Mouse (Mus musculus) heart, postnatal 25 days (tissue): Measurements from ENCODE around the gene Gm3893. TPM values are rescaled to one million over a fixed set of nuclear protein-coding genes. Genes with fewer than 3 reads are reported as not detected.
"Not testable (repeated sequence)": the region's sequence is repeated elsewhere in the genome, so short reads cannot be mapped to it uniquely, and the experiment has no call there.

Experiments used
- DNase-seq: peaks from one replicate; pipeline ENCODE4 v3.0.0; 2022; ENCODE audit warnings: low spot score
- intact Hi-C: fragments of 180-260 bp; cut with DNase I; formaldehyde crosslinking; loops from one replicate; pipeline ENCODE4 v1.15.1; 2025
- total RNA-seq, 2 experiments: library from RNA; stranded (reverse); gene quantifications; 2 replicates each; pipeline ENCODE4 v1.2.3; 2021

The Gm3893 gene
- total RNA-seq = not detected

DNA sequence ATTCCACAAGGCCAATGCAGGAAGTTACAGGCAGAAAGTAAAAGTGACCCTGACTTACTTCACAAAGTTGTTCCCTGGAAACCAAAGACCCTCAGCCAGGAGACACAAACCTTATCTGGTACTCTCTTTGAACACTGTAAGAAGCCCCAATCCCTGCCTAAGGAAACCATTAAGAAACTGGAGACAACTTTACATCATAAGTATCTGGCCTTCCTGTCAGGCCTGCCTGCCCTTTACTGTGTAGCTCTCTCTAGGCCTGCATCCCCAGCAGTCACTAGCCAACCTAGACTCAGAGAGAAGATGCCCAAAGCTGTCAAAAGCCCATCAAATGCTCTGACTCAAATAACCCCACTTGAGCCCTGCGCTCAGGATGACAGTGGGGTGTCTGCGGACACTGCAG is at the start of gene Gm3893:
Gene Gm3893, plus strand, starts transcription at position 301 of the 400 bp plus-strand sequence.
- DNase-seq, intact Hi-C loops: not testable (repeated sequence)

DNA sequence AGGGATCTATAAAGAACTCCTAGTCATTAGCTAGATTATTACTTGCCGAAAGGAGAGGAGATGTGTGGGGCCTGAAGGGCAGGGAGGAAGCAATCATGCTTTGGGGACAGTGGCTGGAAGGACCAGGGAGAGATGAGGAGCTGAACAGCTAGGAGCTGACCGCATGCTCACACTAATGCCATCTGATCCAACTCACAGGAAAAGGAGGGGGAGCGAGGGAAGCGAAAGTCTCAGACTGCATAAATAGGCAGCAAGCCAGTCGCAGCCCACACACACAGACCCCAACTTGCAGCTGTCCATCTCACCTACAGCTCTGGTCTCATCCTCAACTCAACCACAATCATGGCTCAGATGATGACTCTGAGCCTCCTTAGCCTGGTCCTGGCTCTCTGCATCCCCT is 23.5 kb downstream of the Gm3893 start, which contains the start of gene Gm13304:
Gene Gm13304, plus strand, starts transcription at position 301 of the 400 bp plus-strand sequence.
- DNase-seq, intact Hi-C loops: not testable (repeated sequence)

Other genes starting within 250 kb of the Gm3893 start
- gene Gm21541, start 187.6 kb upstream of the Gm3893 start, total RNA-seq = not detected
- under 1 TPM; 0.39 to 0.53 TPM for gene Gm20878, start 149.6 kb upstream of the Gm3893 start, total RNA-seq
- not detected for gene Fam205a4, start 125.1 kb upstream of the Gm3893 start, total RNA-seq
- gene Gm21093, start 56.5 kb upstream of the Gm3893 start, total RNA-seq = not detected
- gene Gm13304, start 23.6 kb downstream of the Gm3893 start, total RNA-seq = 10 to 100 TPM; 25.8 to 31.6 TPM
- not detected for gene Gm13306, start 62.2 kb downstream of the Gm3893 start, total RNA-seq
- gene Gm13305, start 77.4 kb downstream of the Gm3893 start, total RNA-seq = not detected
- under 1 TPM in 1 of 2 experiments, not detected in 1; 0.14 TPM for gene Gm10600, start 149.4 kb downstream of the Gm3893 start, total RNA-seq
- gene Ccl21b, start 164.6 kb downstream of the Gm3893 start, total RNA-seq = not detected
- gene Gm21953, start 203.1 kb downstream of the Gm3893 start, total RNA-seq = not detected
- under 1 TPM in 1 of 2 experiments, not detected in 1; 0.08 TPM for gene Fam205a3, start 227.1 kb downstream of the Gm3893 start, total RNA-seq